Mouse (Mus musculus): ENCODE data around the gene Wap. TPM values are rescaled to one million over a fixed set of nuclear protein-coding genes. Genes with fewer than 3 reads are reported as not detected.

Wap gene
- total and polyA plus RNA-seq, 3 experiments: not detected

GRCm38 (mm10) chr11:6586660-6587059 lies 51.8 kb downstream of the Wap start:
- TF ChIP-seq POLR2A (IDR thresholded peaks at IDR 0.05; ENCODE audit: insufficient read depth, low read depth, low read length): no peak
- TF ChIP-seq CTCF (IDR thresholded peaks at IDR 0.05): peak; percentile 60
- Histone ChIP-seq H3K4me1 (ENCODE audit: control insufficient read depth, insufficient read depth, low read length) (peaks cover 6% of the 10 kb centered on the region), H3K79me2 (replicated peaks; ENCODE audit: control insufficient read depth, insufficient read depth, low read length) (no peaks in the 10 kb centered on the region), H3K27ac (peak overlapping the region; percentile 26; the same call in 1 of the 2 replicates), H3K4me3 (no peak overlapping the region), H3K9ac (ENCODE audit: low read depth, low read length) (no peak overlapping the region), H3K27me3 (ENCODE audit: control insufficient read depth, insufficient read depth, low read length) (no peaks in the 10 kb centered on the region), H3K36me3 (ENCODE audit: control insufficient read depth, insufficient read depth, low read length) (peaks cover 4% of the 10 kb centered on the region; the same call in 1 of the 2 replicates)
- intact Hi-C loops (cut with DNase I): loop anchor here (5.0 kb wide), 1 partner anchor 39 kb away; the partner anchor contains the start of gene Ccm2
- no peak for DNase-seq
- WGBS: 27% methylated on average over 3 of the region's 3 CpGs

GRCm38 (mm10) chr11:6585748-6586147 lies 52.7 kb downstream of the Wap start:
- intact Hi-C loops (cut with DNase I): loop anchor here (5.0 kb wide), 1 partner anchor 38 kb away; the partner anchor contains the start of gene Ccm2
- Histone ChIP-seq H3K9ac (ENCODE audit: low read depth, low read length) (no peak overlapping the region), H3K79me2 (replicated peaks; ENCODE audit: control insufficient read depth, insufficient read depth, low read length) (no peaks in the 10 kb centered on the region), H3K27me3 (ENCODE audit: control insufficient read depth, insufficient read depth, low read length) (no peaks in the 10 kb centered on the region), H3K4me1 (ENCODE audit: control insufficient read depth, insufficient read depth, low read length) (peaks cover 6% of the 10 kb centered on the region), H3K36me3 (ENCODE audit: control insufficient read depth, insufficient read depth, low read length) (peaks cover 4% of the 10 kb centered on the region; the same call in 1 of the 2 replicates), H3K4me3 (no peak overlapping the region), H3K27ac (no peak overlapping the region)
- 93% methylated on average over 8 of the region's 8 CpGs for WGBS
- TF ChIP-seq CTCF (IDR thresholded peaks at IDR 0.05): no peak
- no peak for TF ChIP-seq EP300 (IDR thresholded peaks at IDR 0.05; ENCODE audit: insufficient read depth, low read depth, low read length)
- TF ChIP-seq POLR2A (IDR thresholded peaks at IDR 0.05; ENCODE audit: insufficient read depth, low read depth, low read length): no peak
- no peak for DNase-seq

Other genes with a start within 250 kb of the Wap start
- gene Zmiz2, start 249.6 kb downstream of the Wap start, total RNA-seq (2021): 10 to 100 TPM; 36.6 to 39.3 TPM
- 26.2 and 35.7 TPM in 2 replicates for gene Zmiz2, start 249.6 kb downstream of the Wap start, polyA plus RNA-seq (2012; rRNA removed)
- gene Ppia, start 223.2 kb downstream of the Wap start, total RNA-seq (2021): 100 to 1,000 TPM; 304 to 328 TPM
- 298 and 449 TPM in 2 replicates for gene Ppia, start 223.2 kb downstream of the Wap start, polyA plus RNA-seq (2012; rRNA removed)
- gene H2afv, start 194.2 kb downstream of the Wap start, total RNA-seq (2021): 10 to 100 TPM; 75.8 to 80.8 TPM
- 46.3 and 59.2 TPM in 2 replicates for gene H2afv, start 194.2 kb downstream of the Wap start, polyA plus RNA-seq (2012; rRNA removed)
- gene Purb, start 162.7 kb downstream of the Wap start, total RNA-seq (2021): 10 to 100 TPM; 28.0 to 31.5 TPM
- gene Purb, start 162.7 kb downstream of the Wap start, polyA plus RNA-seq (2012; rRNA removed): 5.0 and 9.3 TPM in 2 replicates
- gene Myo1g, start 117.7 kb downstream of the Wap start, total RNA-seq (2021): 1 to 10 TPM; 1.4 TPM
- 4.1 and 7.2 TPM in 2 replicates for gene Myo1g, start 117.7 kb downstream of the Wap start, polyA plus RNA-seq (2012; rRNA removed)
- 10 to 100 TPM; 25.6 to 28.5 TPM for gene Ccm2, start 91.8 kb downstream of the Wap start, total RNA-seq (2021)
- 47.8 and 54.1 TPM in 2 replicates for gene Ccm2, start 91.8 kb downstream of the Wap start, polyA plus RNA-seq (2012; rRNA removed)
- gene Nacad, start 32.6 kb downstream of the Wap start, total RNA-seq (2021): under 1 TPM; 0.23 to 0.52 TPM
- gene Nacad, start 32.6 kb downstream of the Wap start, polyA plus RNA-seq (2012; rRNA removed): 0.67 and 1.4 TPM in 2 replicates
- gene Tbrg4, start 12.6 kb downstream of the Wap start, total RNA-seq (2021): 10 to 100 TPM; 85.1 to 95.8 TPM
- 110 and 131 TPM in 2 replicates for gene Tbrg4, start 12.6 kb downstream of the Wap start, polyA plus RNA-seq (2012; rRNA removed)
- gene Ramp3, start 19.9 kb upstream of the Wap start, total RNA-seq (2021): 1 to 10 TPM; 6.0 to 7.6 TPM
- gene Ramp3, start 19.9 kb upstream of the Wap start, polyA plus RNA-seq (2012; rRNA removed): 7.6 and 9.5 TPM in 2 replicates
- gene Gm11983, start 199.0 kb upstream of the Wap start, total RNA-seq (2021): not detected
- gene Gm11983, start 199.0 kb upstream of the Wap start, polyA plus RNA-seq (2012; rRNA removed): not detected in 2 replicates

Data from heart, adult 2 months (tissue).